Mouse (Mus musculus) embryonic facial prominence, embryonic 13.5 days (tissue): ENCODE results near the gene Bcl11b. TPM values are rescaled to one million over a fixed set of nuclear protein-coding genes. Genes with fewer than 3 reads are reported as not detected.

Experiments used
- ATAC-seq: fragments of 200-750 bp; cut with Nextera tagmentation; 2 replicates; pipeline ENCODE4 v1.8.0; 2017; ENCODE audit warnings: low read depth; ENCODE audit not compliant: insufficient number of reproducible peaks, insufficient read depth, low FRiP score, low TSS enrichment
- H3K27ac ChIP-seq: fragments of 300-500 bp; sonication (generic); 2 replicates; pipeline ENCODE4 v1.5.1; 2015; ENCODE audit warnings: moderate library complexity, mild to moderate bottlenecking, inconsistent platforms
- H3K27me3 ChIP-seq: fragments of 300-500 bp; sonication (generic); 2 replicates; pipeline ENCODE4 v1.6.1; 2015; ENCODE audit warnings: mild to moderate bottlenecking, inconsistent platforms
- H3K36me3 ChIP-seq: fragments of 300-500 bp; sonication (generic); 2 replicates; pipeline ENCODE4 v1.6.1; 2015; ENCODE audit warnings: mild to moderate bottlenecking, inconsistent platforms
- H3K4me1 ChIP-seq: fragments of 300-500 bp; sonication (generic); 2 replicates; pipeline ENCODE4 v1.6.1; 2015; ENCODE audit warnings: inconsistent platforms
- H3K4me2 ChIP-seq: fragments of 300-500 bp; sonication (generic); 2 replicates; pipeline ENCODE4 v1.6.1; 2015; ENCODE audit warnings: moderate library complexity, mild to moderate bottlenecking, inconsistent platforms
- H3K4me3 ChIP-seq: fragments of 300-500 bp; sonication (generic); 2 replicates; pipeline ENCODE4 v1.5.1; 2015; ENCODE audit warnings: mild to moderate bottlenecking, inconsistent platforms
- H3K9ac ChIP-seq: fragments of 300-500 bp; sonication (generic); 2 replicates; pipeline ENCODE4 v1.6.1; 2015; ENCODE audit warnings: mild to moderate bottlenecking, inconsistent platforms
- H3K9me3 ChIP-seq: fragments of 300-500 bp; sonication (generic); 2 replicates; pipeline ENCODE4 v1.6.1; 2016; ENCODE audit warnings: inconsistent platforms
- WGBS: fragments of 180-500 bp; shearing (Covaris S2); methylation state at CpG from one replicate; pipeline ENCODE4 v1.1.7; 2015; ENCODE audit warnings: mixed read lengths; 5-methylcytosine and 5-hydroxymethylcytosine counted together
- polyA plus RNA-seq: library from polyadenylated mRNA; unstranded; fragments of >200 nt; fragmentation: Nextera tagmentation; extraction: Ambion mirVana; gene quantifications from 2 replicates; pipeline ENCODE4 v1.2.1, GENCODE M21; 2015

The Bcl11b gene
- polyA plus RNA-seq, 1 experiment from 2014 or later = 40.6 TPM

DNA sequence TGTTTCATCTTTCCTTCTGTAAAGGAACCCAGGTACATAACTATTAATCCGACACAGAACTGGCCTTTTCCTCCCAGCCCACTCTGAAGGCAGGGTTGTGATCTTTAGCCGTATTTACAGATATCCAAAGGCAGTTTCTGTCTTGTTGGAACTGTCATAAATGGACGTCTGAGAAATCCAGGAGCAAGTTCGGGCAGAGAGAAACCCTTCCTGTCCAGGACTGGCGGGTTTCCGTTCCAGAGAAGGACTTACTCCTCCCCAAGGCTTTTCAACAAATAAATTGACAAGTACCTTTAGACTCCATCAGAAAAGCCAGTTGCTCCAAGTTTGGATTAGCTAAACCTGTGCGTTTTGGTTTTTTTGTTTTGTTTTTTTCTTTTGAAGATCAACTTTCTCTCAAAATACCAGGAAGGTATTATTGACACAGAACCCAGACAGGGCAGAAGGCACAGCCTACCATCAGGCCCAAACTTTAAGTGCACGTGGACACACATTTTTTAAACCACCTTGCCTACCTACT is 24.6 kb downstream of the Bcl11b start:
- 0 out of 2 replicates have a peak overlapping the region, but pooled peaks have one; percentile 78 for H3K27ac ChIP-seq
- 35% methylated on average over 8 of the region's 8 CpGs for WGBS
- peaks cover 98% of the 10 kb centered on the region for H3K4me1 ChIP-seq
- no peaks in the 10 kb centered on the region for H3K36me3 ChIP-seq
- no peak overlapping the region for H3K4me3 ChIP-seq
- H3K27me3 ChIP-seq = no peaks in the 10 kb centered on the region
- no peak for ATAC-seq
- H3K9me3 ChIP-seq = no peaks in the 10 kb centered on the region
- peak overlapping the region; percentile 76 for H3K4me2 ChIP-seq
- H3K9ac ChIP-seq = no peak overlapping the region

DNA sequence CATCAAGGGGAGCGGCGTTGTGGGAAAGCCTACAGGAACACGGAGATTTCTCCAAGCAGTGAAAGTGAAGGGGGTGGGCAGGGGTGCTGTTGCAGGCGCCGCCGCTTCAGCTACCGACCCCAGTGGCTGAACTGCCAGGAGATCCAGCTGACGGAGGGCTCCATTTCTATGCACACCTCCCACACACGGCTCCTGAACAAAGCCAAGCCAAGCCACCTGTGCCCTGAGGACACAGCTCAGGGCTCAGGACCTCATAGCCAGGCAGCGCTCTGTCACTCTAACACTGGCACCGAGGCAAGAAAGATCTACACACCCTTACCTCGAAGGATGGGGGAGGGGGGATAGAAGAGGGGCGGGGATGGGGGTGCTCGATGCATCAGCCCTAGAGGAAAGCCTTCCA is 25.3 kb downstream of the Bcl11b start:
- H3K4me1 ChIP-seq = peaks cover 98% of the 10 kb centered on the region

DNA sequence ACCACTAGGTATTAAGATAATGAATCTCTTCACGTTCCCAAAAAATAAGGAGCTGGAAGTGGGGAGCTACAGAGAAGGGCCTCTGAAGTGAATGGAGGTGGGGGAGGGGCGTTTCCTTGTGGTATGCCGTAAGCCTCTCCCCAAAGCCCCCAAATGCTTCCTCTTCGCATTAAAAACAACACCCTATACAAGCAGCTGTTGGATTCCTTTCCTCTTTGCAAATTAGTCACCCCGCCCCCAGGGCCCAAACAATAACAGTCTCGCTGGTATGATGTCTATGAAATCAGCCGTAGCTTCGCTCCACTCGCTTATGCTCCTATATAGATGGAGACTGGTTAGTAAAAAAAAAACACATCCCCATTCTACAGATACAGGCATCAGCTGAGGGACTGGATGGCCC is 25.9 kb downstream of the Bcl11b start:
- H3K27me3 ChIP-seq = no peaks in the 10 kb centered on the region
- 0 out of 2 replicates have a peak overlapping the region, but pooled peaks have one; percentile 54 for H3K9ac ChIP-seq
- no peaks in the 10 kb centered on the region for H3K36me3 ChIP-seq
- peak overlapping the region; percentile 33 for H3K27ac ChIP-seq
- no peaks in the 10 kb centered on the region for H3K9me3 ChIP-seq
- peak overlapping the region; percentile 76 for H3K4me2 ChIP-seq
- peak overlapping the region; percentile 27; the same call in 1 of the 2 replicates for H3K4me3 ChIP-seq
- peaks cover 98% of the 10 kb centered on the region for H3K4me1 ChIP-seq
- WGBS = 7% methylated on average over 9 of the region's 9 CpGs
- no peak for ATAC-seq

More for the DNA sequence above, 25.3 kb downstream of the Bcl11b start:
- Histone ChIP-seq H3K4me3 (peak overlapping the region; percentile 12), H3K9ac (peak overlapping the region; percentile 54; the same call in 1 of the 2 replicates), H3K4me2 (peak overlapping the region; percentile 76), H3K9me3 (no peaks in the 10 kb centered on the region), H3K27ac (peak overlapping the region; percentile 33), H3K27me3 (no peaks in the 10 kb centered on the region), H3K36me3 (no peaks in the 10 kb centered on the region)
- 10% methylated on average over 14 of the region's 14 CpGs for WGBS
- ATAC-seq = no peak

DNA sequence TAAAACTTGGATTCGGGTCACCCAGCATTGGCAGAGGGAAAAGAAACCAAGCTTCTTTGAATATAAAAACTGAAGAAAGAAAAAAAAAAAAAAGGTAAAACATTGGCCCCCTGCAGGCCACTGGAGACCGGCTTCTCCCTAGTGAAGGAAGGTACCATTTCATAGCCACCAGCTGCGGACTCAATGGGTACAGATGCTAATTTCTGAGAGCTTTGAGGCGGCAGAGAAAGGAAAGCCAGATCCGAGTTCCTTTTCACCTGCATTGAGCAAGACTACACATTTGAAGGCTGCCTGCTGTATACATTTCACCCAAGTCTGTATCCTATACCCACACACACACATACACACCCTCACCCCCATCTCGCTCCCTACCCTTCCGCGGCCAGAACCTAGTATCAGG is 26.3 kb downstream of the Bcl11b start:
- ATAC-seq = no peak
- H3K9ac ChIP-seq = peak overlapping the region; percentile 54; the same call in 1 of the 2 replicates
- peak overlapping the region; percentile 76 for H3K27ac ChIP-seq
- 19% methylated on average over 8 of the region's 8 CpGs for WGBS
- H3K9me3 ChIP-seq = no peaks in the 10 kb centered on the region
- no peaks in the 10 kb centered on the region for H3K27me3 ChIP-seq
- peak overlapping the region; percentile 76 for H3K4me2 ChIP-seq
- no peaks in the 10 kb centered on the region for H3K36me3 ChIP-seq
- H3K4me3 ChIP-seq = peak overlapping the region; percentile 27
- peaks cover 98% of the 10 kb centered on the region for H3K4me1 ChIP-seq

DNA sequence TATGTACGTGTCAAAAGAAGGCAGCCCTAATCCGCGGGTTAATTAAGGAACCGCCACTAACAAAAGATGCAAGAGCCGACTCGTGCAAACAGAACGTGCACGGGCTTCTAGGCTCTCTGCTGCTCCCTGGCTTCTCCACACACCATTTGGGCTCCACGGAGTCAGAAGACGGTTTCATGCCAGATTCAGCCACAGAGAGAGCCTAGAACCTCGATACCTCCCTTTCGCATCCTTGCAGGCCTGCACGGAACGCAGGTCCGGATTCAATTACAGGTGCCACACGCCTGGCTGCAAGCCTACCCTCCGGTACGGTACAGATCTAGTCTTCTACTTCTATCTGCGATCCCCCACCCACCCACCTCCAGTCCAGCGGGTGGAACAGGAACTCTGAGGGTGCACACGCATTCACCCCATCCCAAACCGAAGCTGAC is 26.8 kb downstream of the Bcl11b start:
- Histone ChIP-seq H3K9me3 (no peaks in the 10 kb centered on the region), H3K27me3 (no peaks in the 10 kb centered on the region), H3K4me3 (peak overlapping the region; percentile 27), H3K27ac (peak overlapping the region; percentile 76), H3K4me1 (peaks cover 98% of the 10 kb centered on the region), H3K36me3 (no peaks in the 10 kb centered on the region), H3K9ac (peak overlapping the region; percentile 54; the same call in 1 of the 2 replicates), H3K4me2 (peak overlapping the region; percentile 76)
- no peak for ATAC-seq
- WGBS = 10% methylated on average over 22 of the region's 22 CpGs

DNA sequence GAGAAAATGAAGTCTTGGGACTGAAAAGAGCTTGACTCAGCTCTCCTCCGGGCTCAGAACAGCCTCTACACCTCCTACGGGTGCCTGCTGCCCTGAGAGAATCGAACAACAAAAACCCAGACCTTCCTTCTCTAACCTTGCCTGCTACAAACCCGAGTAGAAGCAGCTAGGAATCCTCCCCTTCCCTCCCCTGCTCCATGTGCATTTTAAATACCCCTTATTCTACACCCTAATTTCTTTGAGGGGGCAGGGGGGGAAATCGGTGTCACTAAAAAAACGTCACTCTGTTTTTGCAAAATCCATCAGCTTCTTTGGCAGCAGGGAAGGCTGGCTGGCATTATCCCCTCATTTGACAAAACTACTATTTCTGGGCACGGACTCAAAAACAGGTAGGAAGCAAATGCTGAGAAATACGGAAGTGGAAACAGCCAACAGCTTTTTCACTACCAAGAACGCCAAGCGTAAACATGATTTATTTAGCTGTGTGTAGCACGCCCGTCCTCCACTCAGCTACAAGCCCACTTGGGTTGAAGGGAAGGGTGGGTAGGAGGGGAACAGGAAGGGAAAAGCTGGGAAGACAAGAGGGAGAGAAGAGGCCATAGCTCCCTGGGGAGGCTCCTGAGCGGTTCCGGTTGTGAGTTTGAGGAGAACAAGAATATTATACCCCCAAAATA is 27.4 kb downstream of the Bcl11b start:
- ATAC-seq = no peak
- Histone ChIP-seq H3K9me3 (no peaks in the 10 kb centered on the region), H3K4me2 (peak overlapping the region; percentile 76), H3K9ac (peak overlapping the region; percentile 54; the same call in 1 of the 2 replicates), H3K4me3 (peak overlapping the region; percentile 27), H3K27me3 (no peaks in the 10 kb centered on the region), H3K27ac (peak overlapping the region; percentile 76), H3K4me1 (peaks cover 98% of the 10 kb centered on the region), H3K36me3 (no peaks in the 10 kb centered on the region)
- WGBS = 15% methylated on average over 14 of the region's 14 CpGs

DNA sequence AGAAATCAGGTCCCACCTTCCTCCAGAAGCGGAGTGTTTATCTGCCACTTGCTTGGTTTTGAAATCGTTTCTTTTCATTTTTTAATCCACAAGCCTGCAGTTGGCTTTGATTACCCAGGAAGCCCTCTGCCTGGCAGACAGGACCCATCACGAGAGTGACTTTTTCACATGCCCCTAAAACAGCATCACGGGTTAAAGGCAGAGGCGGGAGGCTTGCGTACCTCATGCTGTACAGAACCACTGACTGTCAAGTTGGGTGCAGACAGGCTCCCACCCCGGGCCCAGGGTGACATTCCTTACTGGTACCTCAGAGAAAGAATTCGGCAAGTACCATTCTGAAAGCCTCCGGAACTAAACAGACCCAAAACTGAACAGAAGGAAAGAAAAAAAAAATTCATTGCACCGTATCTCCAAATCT is 27.9 kb downstream of the Bcl11b start:
- Histone ChIP-seq H3K36me3 (no peaks in the 10 kb centered on the region), H3K4me3 (peak overlapping the region; percentile 27; the same call in 1 of the 2 replicates), H3K4me1 (peaks cover 98% of the 10 kb centered on the region), H3K9me3 (no peaks in the 10 kb centered on the region), H3K4me2 (peak overlapping the region; percentile 76), H3K27ac (peak overlapping the region; percentile 76), H3K9ac (0 out of 2 replicates have a peak overlapping the region, but pooled peaks have one; percentile 54), H3K27me3 (no peaks in the 10 kb centered on the region)
- WGBS = 36% methylated on average over 10 of the region's 10 CpGs
- ATAC-seq = no peak

GRCm38 (mm10) chr12:107974504-107974903 is 28.9 kb downstream of the Bcl11b start:
- WGBS = 43% methylated on average over 11 of the region's 11 CpGs
- ATAC-seq = no peak
- Histone ChIP-seq H3K36me3 (no peaks in the 10 kb centered on the region), H3K27me3 (no peaks in the 10 kb centered on the region), H3K9me3 (no peaks in the 10 kb centered on the region), H3K4me3 (no peak overlapping the region), H3K4me2 (peak overlapping the region; percentile 19; the same call in 1 of the 2 replicates), H3K4me1 (peaks cover 95% of the 10 kb centered on the region), H3K27ac (0 out of 2 replicates have a peak overlapping the region, but pooled peaks have one; percentile 62), H3K9ac (no peak overlapping the region)

DNA sequence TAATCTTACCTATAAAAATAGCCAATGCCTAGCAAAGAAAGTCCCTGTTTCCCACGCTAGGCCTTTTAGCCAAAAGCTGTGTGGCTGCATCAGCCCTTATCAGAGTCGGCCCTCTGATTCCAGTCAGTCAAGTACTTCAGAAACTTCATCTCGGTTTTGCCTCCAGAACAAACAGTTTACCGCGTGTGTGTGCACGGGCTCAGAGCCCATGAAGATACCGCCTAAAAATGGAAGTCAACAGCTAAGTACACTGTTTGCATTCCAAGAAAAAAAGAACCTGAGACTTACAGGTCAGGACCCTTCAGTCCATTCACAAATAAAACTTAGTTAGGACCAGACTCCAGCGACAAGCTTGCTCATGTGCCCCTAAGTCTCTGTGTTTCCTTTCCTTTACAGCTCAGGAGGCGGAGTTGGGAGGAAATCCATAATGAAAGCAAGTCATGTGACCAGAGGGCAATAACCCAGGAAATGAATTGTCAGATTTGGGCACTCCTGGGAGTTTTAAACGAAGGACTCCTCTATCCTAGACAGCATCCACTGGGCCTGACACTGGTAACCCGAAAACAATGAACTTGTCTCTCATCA is 29.8 kb downstream of the Bcl11b start:
- H3K4me1 ChIP-seq = peaks cover 94% of the 10 kb centered on the region
- no peaks in the 10 kb centered on the region for H3K9me3 ChIP-seq
- 47% methylated on average over 11 of the region's 11 CpGs for WGBS
- H3K4me3 ChIP-seq = no peak overlapping the region
- H3K9ac ChIP-seq = no peak overlapping the region
- peak overlapping the region; percentile 62 for H3K27ac ChIP-seq
- H3K27me3 ChIP-seq = no peaks in the 10 kb centered on the region
- H3K36me3 ChIP-seq = no peaks in the 10 kb centered on the region
- peak overlapping the region; percentile 19; the same call in 1 of the 2 replicates for H3K4me2 ChIP-seq
- no peak for ATAC-seq

DNA sequence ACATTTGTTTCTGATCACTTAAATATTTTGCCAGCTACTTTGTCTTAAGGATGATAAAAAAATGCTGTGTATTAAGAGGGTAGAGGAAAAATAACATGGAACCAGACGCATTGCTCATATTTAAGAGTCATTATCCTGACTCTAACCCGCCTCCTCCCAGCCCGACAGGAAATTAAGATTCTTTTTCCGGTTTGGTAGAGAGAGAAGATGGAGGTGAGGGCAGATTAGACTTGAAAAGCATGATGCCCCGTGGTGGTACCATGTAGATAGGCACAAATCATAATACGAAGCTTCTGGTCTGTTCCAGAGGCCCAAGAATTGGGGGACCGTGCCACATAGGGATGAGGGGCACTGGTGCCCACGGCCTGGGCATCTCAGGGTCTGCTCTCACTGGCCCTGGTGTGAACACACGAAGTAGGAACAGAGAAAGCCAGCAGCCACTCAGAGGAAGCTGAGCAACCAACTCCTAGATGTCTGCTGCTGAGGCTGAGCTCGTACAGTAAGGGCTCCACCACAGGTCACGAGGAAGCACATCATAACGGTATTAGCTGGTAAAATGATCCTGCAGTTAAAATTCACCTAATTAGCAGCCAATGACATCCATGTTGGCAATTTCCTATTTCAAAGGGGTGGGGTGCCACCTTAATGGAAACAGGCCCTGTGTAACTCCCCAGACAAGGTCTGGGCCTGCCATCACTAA is 32.2 kb downstream of the Bcl11b start:
- ATAC-seq = no peak
- Histone ChIP-seq H3K4me3 (no peak overlapping the region), H3K4me1 (peaks cover 92% of the 10 kb centered on the region), H3K36me3 (no peaks in the 10 kb centered on the region), H3K9ac (no peak overlapping the region), H3K9me3 (no peaks in the 10 kb centered on the region), H3K27ac (no peak overlapping the region), H3K27me3 (no peaks in the 10 kb centered on the region), H3K4me2 (no peak overlapping the region)
- 45% methylated on average over 12 of the region's 12 CpGs for WGBS

DNA sequence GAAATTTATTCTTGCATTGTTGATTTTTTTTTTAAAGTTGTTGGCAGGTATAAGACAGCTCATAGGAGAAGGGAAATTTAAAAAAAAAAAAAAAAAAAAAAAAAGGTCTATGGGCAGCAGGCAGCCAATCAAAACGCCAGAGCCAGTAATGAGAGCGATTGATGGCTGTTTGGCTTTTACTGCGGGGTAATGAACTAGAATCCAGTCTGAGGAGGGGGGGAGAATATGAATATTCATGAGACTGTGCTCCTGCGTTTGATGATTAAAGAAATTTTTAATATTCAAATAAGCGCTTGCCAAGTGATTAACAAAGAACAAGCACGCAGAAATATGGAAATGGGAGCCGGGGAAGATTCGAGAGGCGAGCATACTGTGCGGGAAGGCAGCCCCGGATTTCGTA is 32.8 kb downstream of the Bcl11b start:
- H3K4me1 ChIP-seq = peaks cover 92% of the 10 kb centered on the region
- 49% methylated on average over 12 of the region's 12 CpGs for WGBS

More for the DNA sequence above, 32.8 kb downstream of the Bcl11b start:
- Histone ChIP-seq H3K4me3 (no peak overlapping the region), H3K27ac (no peak overlapping the region), H3K4me2 (no peak overlapping the region), H3K36me3 (no peaks in the 10 kb centered on the region), H3K9ac (no peak overlapping the region), H3K27me3 (no peaks in the 10 kb centered on the region), H3K9me3 (no peaks in the 10 kb centered on the region)
- ATAC-seq = no peak
